Mouse (Mus musculus) kidney, embryonic 16.5 days (tissue): ENCODE results near the gene Krt75. TPM values are rescaled to one million over a fixed set of nuclear protein-coding genes. Genes with fewer than 3 reads are reported as not detected.

Source experiments
- ATAC-seq: fragments of 200-750 bp; cut with Nextera tagmentation; 2 replicates; pipeline ENCODE4 v1.8.0; 2017; ENCODE audit warnings: moderate TSS enrichment; ENCODE audit not compliant: low FRiP score, low TSS enrichment
- H3K27ac ChIP-seq: fragments of 300-500 bp; sonication (generic); 2 replicates; pipeline ENCODE4 v1.5.1; 2014; ENCODE audit warnings: low read length
- H3K27me3 ChIP-seq: fragments of 300-500 bp; sonication (generic); 2 replicates; pipeline ENCODE4 v1.6.1; 2014; ENCODE audit warnings: low read length, control low read depth, mixed read lengths; ENCODE audit not compliant: insufficient read depth
- H3K36me3 ChIP-seq: fragments of 300-500 bp; sonication (generic); 2 replicates; pipeline ENCODE4 v1.6.1; 2014; ENCODE audit warnings: low read length, control low read depth, mixed read lengths; ENCODE audit not compliant: insufficient read depth
- H3K4me1 ChIP-seq: fragments of 300-500 bp; sonication (generic); 2 replicates; pipeline ENCODE4 v1.6.1; 2014; ENCODE audit warnings: low read length, control low read depth, mixed read lengths; ENCODE audit not compliant: insufficient read depth
- H3K4me2 ChIP-seq: fragments of 300-500 bp; sonication (generic); replicated peaks from 2 replicates; pipeline ENCODE4 v1.6.1; 2014; ENCODE audit warnings: low read depth, low read length
- H3K4me3 ChIP-seq: fragments of 300-500 bp; sonication (generic); 2 replicates; pipeline ENCODE4 v1.5.1; 2014; ENCODE audit warnings: mild to moderate bottlenecking, low read length
- H3K9ac ChIP-seq: fragments of 300-500 bp; sonication (generic); replicated peaks from 2 replicates; pipeline ENCODE4 v1.6.1; 2014; ENCODE audit warnings: low read length
- H3K9me3 ChIP-seq: fragments of 300-500 bp; sonication (generic); 2 replicates; pipeline ENCODE4 v1.6.1; 2016; ENCODE audit warnings: low read length, control low read depth
- WGBS: fragments of 180-500 bp; shearing (Covaris S2); extraction: QIAGEN DNeasy Blood & Tissue Kit; methylation state at CpG from one replicate; pipeline ENCODE4 v1.1.7; 2014; 5-methylcytosine and 5-hydroxymethylcytosine counted together
- polyA plus RNA-seq: library from polyadenylated mRNA; unstranded; fragments of >200 nt; fragmentation: Nextera tagmentation; extraction: Ambion mirVana; gene quantifications from 2 replicates; pipeline ENCODE4 v1.2.1, GENCODE M21; 2015

Gene Krt75
- polyA plus RNA-seq, 1 experiment from 2014 or later = 0.27 TPM

DNA sequence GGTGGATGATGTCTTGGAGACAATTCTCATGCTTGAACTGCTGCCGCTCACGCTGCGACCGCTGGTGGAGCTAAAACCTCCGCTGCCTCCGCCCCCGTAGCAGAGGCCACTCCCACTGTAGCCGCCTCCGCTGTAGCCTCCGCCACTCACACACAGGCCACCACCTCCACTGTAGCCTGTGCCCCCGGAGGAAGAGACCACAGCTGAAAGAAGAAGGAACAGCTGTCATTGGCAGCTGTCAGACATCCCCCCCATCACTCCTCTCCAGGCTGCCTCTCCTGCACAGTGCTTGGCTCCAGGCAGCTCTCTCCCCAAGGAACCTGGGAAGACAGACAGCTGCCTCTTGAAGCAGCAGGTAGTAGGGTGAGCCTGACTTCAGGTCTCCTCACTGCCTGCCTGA is 20.5 kb downstream of the Krt75 start:
- no peak overlapping the region for H3K27ac ChIP-seq
- H3K36me3 ChIP-seq = no peaks in the 10 kb centered on the region
- H3K27me3 ChIP-seq = peaks cover 17% of the 10 kb centered on the region; the same call in 1 of the 2 replicates
- H3K4me2 ChIP-seq = peak overlapping the region; percentile 1
- H3K4me1 ChIP-seq = peaks cover 6% of the 10 kb centered on the region
- H3K9me3 ChIP-seq = no peaks in the 10 kb centered on the region
- no peak overlapping the region for H3K4me3 ChIP-seq
- H3K9ac ChIP-seq = no peak overlapping the region
- peak; percentile 84 for ATAC-seq
- under 1% methylated on average over 11 of the region's 11 CpGs for WGBS

DNA sequence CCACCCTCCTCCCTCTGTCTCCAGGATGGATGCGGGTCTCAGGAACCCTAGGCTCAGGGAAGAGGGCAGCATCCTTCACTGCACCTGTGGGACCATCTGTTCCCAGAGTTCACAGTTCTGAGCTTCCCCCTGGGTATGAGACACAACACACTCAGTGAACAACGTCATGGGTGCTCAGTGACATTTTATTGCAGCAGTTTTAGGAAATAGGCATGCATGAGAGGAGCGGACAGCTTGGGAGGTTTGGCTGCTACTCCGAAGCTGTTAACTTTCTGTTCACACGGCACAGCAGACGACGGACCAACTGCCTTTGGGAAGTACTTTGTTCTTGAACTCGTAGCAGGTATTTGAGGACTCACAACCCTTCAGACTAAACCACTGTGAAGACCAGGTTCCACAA is 21.5 kb downstream of the Krt75 start:
- H3K4me3 ChIP-seq = no peak overlapping the region
- no peak overlapping the region for H3K27ac ChIP-seq
- no peak overlapping the region for H3K4me2 ChIP-seq
- 46% methylated on average over 8 of the region's 8 CpGs for WGBS
- H3K4me1 ChIP-seq = 0 out of 2 replicates have a peak, but pooled peaks cover 3% of the 10 kb centered on the region
- H3K36me3 ChIP-seq = no peaks in the 10 kb centered on the region
- H3K9me3 ChIP-seq = no peaks in the 10 kb centered on the region
- H3K27me3 ChIP-seq = peaks cover 17% of the 10 kb centered on the region; the same call in 1 of the 2 replicates
- ATAC-seq = no peak
- H3K9ac ChIP-seq = no peak overlapping the region

- Histone ChIP-seq H3K4me3 (no peak within 1 kb of the TSS), H3K27me3 (peaks cover 17% of the 10 kb centered on the region; the same call in 1 of the 2 replicates), H3K9ac (no peak within 1 kb of the TSS), H3K27ac (no peak within 1 kb of the TSS), H3K4me2 (no peak within 1 kb of the TSS), H3K36me3 (no peaks in the 10 kb centered on the region), H3K4me1 (0 out of 2 replicates have a peak, but pooled peaks cover 3% of the 10 kb centered on the region), H3K9me3 (no peaks in the 10 kb centered on the region)
- no peak for ATAC-seq
- WGBS = 59% methylated on average over 7 of the region's 7 CpGs
Observed at GRCm38 (mm10) chr15:101550567-101550966, 23.1 kb downstream of the Krt75 start, which contains the start of gene Krt82. TSS of gene Krt82 (minus strand) at chr15:101550667.

- Histone ChIP-seq H3K4me3 (no peak overlapping the region), H3K4me1 (0 out of 2 replicates have a peak, but pooled peaks cover 4% of the 10 kb centered on the region), H3K4me2 (no peak overlapping the region), H3K9me3 (no peaks in the 10 kb centered on the region), H3K27me3 (no peaks in the 10 kb centered on the region), H3K36me3 (no peaks in the 10 kb centered on the region), H3K27ac (no peak overlapping the region), H3K9ac (no peak overlapping the region)
- no peak for ATAC-seq
- WGBS = 62% methylated on average over 3 of the region's 3 CpGs
Observed at GRCm38 (mm10) chr15:101544478-101544877, 29.2 kb downstream of the Krt75 start.

DNA sequence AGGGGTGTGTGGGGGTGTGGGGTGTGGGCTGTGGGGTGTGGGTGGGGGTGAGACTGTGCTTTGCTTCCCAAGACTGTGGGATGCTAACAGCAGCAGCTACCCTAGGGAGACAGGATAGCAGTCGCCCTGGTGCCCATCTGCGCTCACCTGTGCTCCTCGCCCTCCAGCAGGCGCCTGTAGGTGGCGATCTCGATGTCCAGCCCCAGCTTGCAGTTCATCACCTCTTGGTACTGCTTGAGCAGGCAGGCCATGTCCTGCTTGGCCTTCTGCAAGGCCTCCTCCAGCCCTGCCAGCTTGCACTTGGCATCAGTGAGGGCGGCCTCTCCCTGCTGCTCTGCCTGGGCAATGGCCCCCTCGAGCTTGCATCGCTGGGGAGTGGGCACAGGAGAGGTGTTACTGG is 31.2 kb downstream of the Krt75 start:
- 70% methylated on average over 9 of the region's 9 CpGs for WGBS
- H3K27ac ChIP-seq = no peak overlapping the region
- no peak for ATAC-seq

GRCm38 (mm10) chr15:101538580-101538900 is 35.2 kb downstream of the Krt75 start:
- Histone ChIP-seq H3K4me1 (peaks cover 18% of the 10 kb centered on the region; the same call in 1 of the 2 replicates), H3K4me2 (no peak overlapping the region), H3K9ac (no peak overlapping the region), H3K27ac (no peak overlapping the region), H3K9me3 (no peaks in the 10 kb centered on the region), H3K4me3 (no peak overlapping the region), H3K27me3 (no peaks in the 10 kb centered on the region), H3K36me3 (no peaks in the 10 kb centered on the region)
- no peak for ATAC-seq
- WGBS = 31% methylated on average over 4 of the region's 4 CpGs

More for the DNA sequence above, 31.2 kb downstream of the Krt75 start:
- H3K9me3 ChIP-seq = no peaks in the 10 kb centered on the region
- H3K4me1 ChIP-seq = peaks cover 10% of the 10 kb centered on the region; the same call in 1 of the 2 replicates
- H3K4me2 ChIP-seq = no peak overlapping the region
- H3K9ac ChIP-seq = no peak overlapping the region
- no peaks in the 10 kb centered on the region for H3K27me3 ChIP-seq
- H3K4me3 ChIP-seq = no peak overlapping the region
- no peaks in the 10 kb centered on the region for H3K36me3 ChIP-seq

DNA sequence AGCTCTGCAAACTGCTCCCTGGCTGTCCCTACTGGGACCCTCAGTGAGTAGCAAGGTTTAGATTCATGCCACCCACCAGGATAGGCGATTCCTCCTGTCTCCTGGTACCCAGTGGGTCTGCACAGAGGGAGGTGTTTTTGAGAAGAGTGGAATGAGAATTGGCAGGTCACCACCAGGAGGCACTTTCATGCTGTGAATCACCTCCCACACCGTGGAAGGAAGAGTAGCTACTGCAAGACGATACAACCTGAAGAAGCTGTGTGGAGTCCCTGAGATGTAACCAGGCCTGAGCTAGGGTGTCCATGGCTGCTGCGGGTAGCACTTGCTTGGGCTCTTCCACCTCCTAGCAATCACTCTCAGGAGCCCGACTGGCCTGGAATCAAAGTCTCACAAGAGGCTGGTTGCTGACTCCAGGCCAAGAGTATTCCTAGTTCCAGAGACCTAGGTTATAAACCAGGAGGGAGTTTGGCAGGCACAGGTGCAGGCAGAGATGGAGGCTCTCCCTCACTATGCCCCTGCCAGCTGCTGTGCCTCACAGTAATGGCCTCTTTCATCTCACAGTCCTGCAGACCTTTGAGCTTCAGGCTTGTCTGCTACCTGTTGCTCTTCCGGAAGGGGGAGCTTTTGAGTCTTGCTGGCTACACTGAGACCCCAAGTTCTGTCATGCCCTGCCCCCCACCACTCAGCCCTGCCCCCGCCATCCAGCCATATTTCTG is 35.7 kb downstream of the Krt75 start:
- H3K27me3 ChIP-seq = no peaks in the 10 kb centered on the region
- H3K36me3 ChIP-seq = no peaks in the 10 kb centered on the region
- no peak overlapping the region for H3K4me2 ChIP-seq
- no peak overlapping the region for H3K27ac ChIP-seq
- H3K9me3 ChIP-seq = no peaks in the 10 kb centered on the region
- H3K9ac ChIP-seq = no peak overlapping the region
- peaks cover 18% of the 10 kb centered on the region; the same call in 1 of the 2 replicates for H3K4me1 ChIP-seq
- no peak for ATAC-seq
- H3K4me3 ChIP-seq = no peak overlapping the region
- WGBS = 31% methylated on average over 7 of the region's 7 CpGs

DNA sequence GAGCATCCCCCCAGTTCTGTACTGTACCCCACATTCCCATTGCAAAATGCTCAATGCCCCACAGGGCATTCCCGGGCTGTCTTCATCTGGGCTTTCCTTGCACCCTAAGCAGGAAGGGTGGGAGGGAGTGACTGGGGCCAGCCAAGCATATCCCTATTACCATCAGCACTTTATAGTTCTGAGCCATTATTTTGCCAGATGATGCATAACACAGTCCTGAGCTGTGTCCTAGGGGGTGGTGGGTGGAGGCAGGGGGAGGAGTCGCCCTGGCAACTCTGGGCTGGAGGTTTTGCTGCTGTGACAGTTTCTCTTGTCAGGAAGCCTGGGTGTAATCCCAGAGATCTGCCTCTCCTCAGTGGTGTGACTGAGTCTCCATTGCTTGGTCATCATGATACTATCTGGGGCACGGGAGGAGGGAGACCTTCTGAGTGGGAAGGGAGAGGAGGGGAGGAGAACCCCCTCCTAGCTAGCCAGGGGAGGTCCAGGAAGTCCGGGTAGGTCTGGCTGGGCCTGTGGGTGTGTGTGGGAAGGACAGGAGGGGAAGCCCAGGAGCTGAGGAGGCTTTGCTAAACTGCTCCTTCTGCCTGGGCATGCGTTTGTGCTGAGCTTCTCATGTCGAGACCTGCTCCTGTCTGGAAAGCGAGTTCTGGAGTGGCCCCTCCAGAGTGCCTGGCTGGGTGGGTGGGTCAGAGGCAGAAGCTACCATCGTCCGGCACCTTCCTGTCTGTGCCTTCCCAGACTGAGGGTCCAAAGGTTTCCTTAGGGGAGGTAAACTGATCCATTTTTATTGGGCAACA is 37.5 kb downstream of the Krt75 start:
- Histone ChIP-seq H3K36me3 (no peaks in the 10 kb centered on the region), H3K27ac (no peak overlapping the region), H3K9ac (no peak overlapping the region), H3K27me3 (no peaks in the 10 kb centered on the region), H3K4me1 (peaks cover 14% of the 10 kb centered on the region; the same call in 1 of the 2 replicates), H3K4me2 (no peak overlapping the region), H3K4me3 (no peak overlapping the region), H3K9me3 (no peaks in the 10 kb centered on the region)
- ATAC-seq = peak; percentile 79
- WGBS = 34% methylated on average over 9 of the region's 9 CpGs

DNA sequence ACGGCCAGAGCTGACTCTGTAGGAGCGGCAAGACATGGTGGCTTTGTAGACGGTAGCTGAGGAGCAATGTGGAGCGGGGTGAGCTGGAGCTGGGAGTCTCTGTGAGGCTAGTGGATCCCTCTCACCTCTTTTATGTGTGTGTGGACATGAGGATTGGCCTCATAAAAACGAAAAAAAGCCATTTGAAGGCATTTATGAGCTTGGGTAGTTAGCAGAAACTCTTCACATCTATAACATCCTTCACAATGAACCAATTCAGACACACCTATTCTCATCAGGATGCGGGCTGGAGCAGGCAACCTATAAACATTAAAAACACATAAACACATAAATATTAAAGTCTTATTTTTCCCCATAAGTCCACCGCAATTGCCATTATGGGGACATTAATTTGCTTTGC is 41.0 kb downstream of the Krt75 start, which contains the start of gene Krt84:
TSS of gene Krt84 (minus strand) at position 101 of the 400 bp plus-strand sequence.
- ATAC-seq = no peak
- Histone ChIP-seq H3K27me3 (no peaks in the 10 kb centered on the region), H3K4me2 (no peak within 1 kb of the TSS), H3K9ac (no peak within 1 kb of the TSS), H3K36me3 (no peaks in the 10 kb centered on the region), H3K4me1 (peaks cover 9% of the 10 kb centered on the region; the same call in 1 of the 2 replicates), H3K4me3 (no peak within 1 kb of the TSS), H3K27ac (no peak within 1 kb of the TSS), H3K9me3 (no peaks in the 10 kb centered on the region)
- 63% methylated on average over 7 of the region's 7 CpGs for WGBS
